Mouse (Mus musculus): ENCODE data around the gene Kank4. TPM values are rescaled to one million over a fixed set of nuclear protein-coding genes. Genes with fewer than 3 reads are reported as not detected.

Kank4 gene
- total and polyA plus RNA-seq, 3 experiments = not detected

GRCm38 (mm10) chr4:98840526-98840925 lies 23.2 kb upstream of the Kank4 start:
- no peaks in the 10 kb centered on the region for H3K36me3 ChIP-seq (ENCODE audit: control insufficient read depth in 1 of 2, insufficient read depth in 2 of 2, low read length in 2 of 2)
- DNase-seq (ENCODE audit: low read depth, low spot score) = no peak
- no peaks in the 10 kb centered on the region for H3K4me1 ChIP-seq (ENCODE audit: control insufficient read depth in 1 of 2, insufficient read depth in 2 of 2, low read length in 2 of 2)
- H3K27me3 ChIP-seq (ENCODE audit: control insufficient read depth in 1 of 2, insufficient read depth in 2 of 2, low read length in 2 of 2) = no peaks in the 10 kb centered on the region
- no peaks in the 10 kb centered on the region for H3K9me3 ChIP-seq (replicated peaks; ENCODE audit: insufficient read depth, low read length)
- H3K4me3 ChIP-seq (ENCODE audit: control insufficient read depth in 1 of 2, insufficient read depth in 1 of 2, low read depth in 2 of 2, low read length in 2 of 2) = no peak overlapping the region
- H3K79me2 ChIP-seq (ENCODE audit: control insufficient read depth, insufficient read depth, low read length, poor library complexity) = no peaks in the 10 kb centered on the region
- no peak overlapping the region for H3K27ac ChIP-seq (ENCODE audit: control insufficient read depth, low read depth, low read length)
- TF ChIP-seq BHLHE40 (IDR thresholded peaks at IDR 0.05; ENCODE audit: borderline replicate concordance, low read depth, low read length) (no peak), MYC (IDR thresholded peaks at IDR 0.05; ENCODE audit: low read depth, low read length) (no peak), MAFK (IDR thresholded peaks at IDR 0.05; ENCODE audit: borderline replicate concordance, low read depth, low read length) (no peak), EP300 (IDR thresholded peaks at IDR 0.05; ENCODE audit: low read depth in 1 of 2, low read length in 2 of 2) (no peak), TAL1 (IDR thresholded peaks at IDR 0.05; ENCODE audit: low read length) (no peak), USF2 (IDR thresholded peaks at IDR 0.05; ENCODE audit: borderline replicate concordance in 1 of 2, insufficient read depth in 1 of 2, low read depth in 1 of 2, low read length in 2 of 2) (no peak), E2F4 (IDR thresholded peaks at IDR 0.05; ENCODE audit: borderline replicate concordance, low read depth, low read length) (no peak), MAX (IDR thresholded peaks at IDR 0.05; ENCODE audit: low read length) (no peak), CHD1 (IDR thresholded peaks at IDR 0.05; ENCODE audit: low read depth, low read length) (no peak), NRF1 (IDR thresholded peaks at IDR 0.05; ENCODE audit: insufficient read depth, low read depth, low read length, poor library complexity, severe bottlenecking) (no peak), ZMIZ1 (IDR thresholded peaks at IDR 0.05; ENCODE audit: low read depth, low read length) (no peak), POLR2A (IDR thresholded peaks at IDR 0.05; ENCODE audit: control insufficient read depth in 1 of 2, insufficient read depth in 1 of 2, low read depth in 1 of 2, low read length in 2 of 2, poor library complexity in 1 of 2) (no peak), NELFE (IDR thresholded peaks at IDR 0.05; ENCODE audit: low read depth, low read length) (no peak), UBTF (IDR thresholded peaks at IDR 0.05; ENCODE audit: borderline replicate concordance, insufficient read depth, low read depth, low read length) (no peak), USF1 (IDR thresholded peaks at IDR 0.05; ENCODE audit: low read depth, low read length) (no peak), KAT2A (conservative IDR thresholded peaks at IDR 0.05; ENCODE audit: low read depth, low read length) (no peak), CTCF (IDR thresholded peaks at IDR 0.05 in 2 of 3, conservative IDR thresholded peaks at IDR 0.05 in 1 of 3; ENCODE audit: control insufficient read depth in 1 of 3, insufficient read depth in 1 of 3, low read depth in 2 of 3, low read length in 3 of 3, poor library complexity in 1 of 3, severe bottlenecking in 1 of 3) (no peak), ZC3H11A (IDR thresholded peaks at IDR 0.05; ENCODE audit: low read depth, low read length) (no peak), JUND (IDR thresholded peaks at IDR 0.05; ENCODE audit: low read depth, low read length) (no peak), MAZ (IDR thresholded peaks at IDR 0.05; ENCODE audit: low read depth, low read length) (no peak)
- no peak overlapping the region for H3K9ac ChIP-seq (ENCODE audit: control insufficient read depth, low read depth, low read length, poor library complexity, severe bottlenecking)

- no peaks in the 10 kb centered on the region for H3K79me2 ChIP-seq (ENCODE audit: control insufficient read depth, insufficient read depth, low read length, poor library complexity)
- TF ChIP-seq GATA1 (IDR thresholded peaks at IDR 0.05; ENCODE audit: low read depth, low read length) (no peak), MXI1 (IDR thresholded peaks at IDR 0.05; ENCODE audit: low read depth, low read length) (no peak), POLR2AphosphoS5 (IDR thresholded peaks at IDR 0.05; ENCODE audit: borderline replicate concordance, low read depth, low read length) (no peak), TCF12 (IDR thresholded peaks at IDR 0.05; ENCODE audit: low read depth, low read length) (no peak), MAFK (IDR thresholded peaks at IDR 0.05; ENCODE audit: borderline replicate concordance, low read depth, low read length) (no peak)
- no peak overlapping the region for H3K27ac ChIP-seq (ENCODE audit: control insufficient read depth, low read depth, low read length)
- no peak for DNase-seq (ENCODE audit: low read depth, low spot score)
- H3K27me3 ChIP-seq (ENCODE audit: control insufficient read depth in 1 of 2, insufficient read depth in 2 of 2, low read length in 2 of 2) = no peaks in the 10 kb centered on the region
- H3K9me3 ChIP-seq (replicated peaks; ENCODE audit: insufficient read depth, low read length) = no peaks in the 10 kb centered on the region
- H3K4me3 ChIP-seq (ENCODE audit: control insufficient read depth in 1 of 2, insufficient read depth in 1 of 2, low read depth in 2 of 2, low read length in 2 of 2) = no peak overlapping the region
- H3K4me1 ChIP-seq (ENCODE audit: control insufficient read depth in 1 of 2, insufficient read depth in 2 of 2, low read length in 2 of 2) = no peaks in the 10 kb centered on the region
- no peak overlapping the region for H3K9ac ChIP-seq (ENCODE audit: control insufficient read depth, low read depth, low read length, poor library complexity, severe bottlenecking)
- no peaks in the 10 kb centered on the region for H3K36me3 ChIP-seq (ENCODE audit: control insufficient read depth in 1 of 2, insufficient read depth in 2 of 2, low read length in 2 of 2)
These were observed 21.6 kb upstream of the Kank4 start for GRCm38 (mm10) chr4:98838913-98839312.
